Mouse (Mus musculus) G1E (cell line): ENCODE data around the gene Gpr84.

ENCODE experiments used
- CTCF ChIP-seq: IDR thresholded peaks from 2 replicates; pipeline ENCODE4 v1.5.1; 2012; ENCODE audit warnings: low read depth, low read length, inconsistent platforms, mixed read lengths
- GATA1 ChIP-seq: IDR thresholded peaks from 2 replicates; pipeline ENCODE4 v1.6.1; 2012; ENCODE audit warnings: borderline replicate concordance, low read length, inconsistent platforms, mixed read lengths
- POLR2AphosphoS5 ChIP-seq: IDR thresholded peaks from 2 replicates; pipeline ENCODE4 v1.6.1; 2012; ENCODE audit warnings: low read depth, low read length, inconsistent platforms; ENCODE audit not compliant: insufficient replicate concordance

GRCm38 (mm10) chr15:103347275-103347684 is 36.9 kb upstream of the Gpr84 start:
- no peak for TF ChIP-seq GATA1
- TF ChIP-seq CTCF, result no peak
- no peak for TF ChIP-seq POLR2AphosphoS5
